Mouse (Mus musculus): ENCODE data around the gene Traf2.
A peak's percentile ranks its signal among the peaks of the same experiment; 100 is the strongest.

Gene Traf2

DNA sequence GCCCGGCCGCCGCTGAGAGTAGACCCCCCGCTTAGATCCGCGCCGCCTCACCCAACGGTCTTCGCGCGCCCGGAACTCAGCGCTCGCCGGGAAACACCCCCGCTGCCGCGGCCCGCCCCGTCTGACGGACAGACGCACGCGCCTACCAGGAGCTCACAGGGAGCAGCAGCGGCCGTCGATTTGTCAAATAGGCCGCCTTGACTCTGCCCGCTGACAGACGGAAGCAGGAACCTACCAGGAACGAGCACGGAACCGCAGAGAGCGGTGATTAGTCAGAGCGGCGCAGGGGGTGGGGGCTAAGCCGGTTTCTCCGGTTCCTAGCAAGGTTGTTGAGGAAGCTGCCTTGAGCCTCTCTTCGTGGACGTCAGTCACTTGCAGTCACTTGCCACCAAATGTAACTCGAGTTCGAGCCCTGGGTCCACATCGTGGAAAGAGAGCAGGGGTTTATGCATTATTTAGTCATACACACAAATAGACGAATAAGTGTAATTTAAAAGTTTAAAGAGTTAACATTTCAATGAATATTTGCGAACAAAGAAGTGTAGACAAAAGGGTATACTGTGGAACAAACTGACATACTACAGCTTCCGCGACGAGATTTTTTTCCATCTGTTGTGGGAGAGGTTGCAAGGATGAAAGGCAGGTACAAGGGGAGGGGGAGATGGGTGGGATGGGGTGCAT lies at the start of gene Traf2:
Gene Traf2, minus strand, starts transcription at position 130 of the 681 bp plus-strand sequence.
- DNase-seq (ENCODE audit: low spot score in 2 of 2): peak; percentile 98 to 99

DNA sequence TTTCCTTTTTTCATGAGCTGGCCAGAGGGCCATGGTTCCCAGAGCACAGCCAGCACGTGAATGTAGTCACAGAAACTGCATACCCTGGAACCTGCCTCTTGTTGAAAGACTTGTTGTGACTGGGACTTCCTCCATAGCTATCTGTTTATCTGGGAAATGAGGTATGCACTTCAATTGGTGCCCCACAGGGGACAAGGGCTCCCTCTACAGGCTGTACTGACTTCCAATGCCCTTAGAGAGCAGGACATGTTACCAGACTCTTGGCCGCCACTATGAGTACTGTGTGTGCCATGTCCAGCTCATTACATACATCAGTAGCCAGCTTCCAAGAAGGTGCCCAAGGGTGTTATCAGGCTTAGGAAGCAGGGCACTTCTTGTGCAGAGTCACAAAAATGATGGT lies 45.1 kb upstream of the Traf2 start:
- no peak for DNase-seq (ENCODE audit: low spot score in 2 of 2)

DNA sequence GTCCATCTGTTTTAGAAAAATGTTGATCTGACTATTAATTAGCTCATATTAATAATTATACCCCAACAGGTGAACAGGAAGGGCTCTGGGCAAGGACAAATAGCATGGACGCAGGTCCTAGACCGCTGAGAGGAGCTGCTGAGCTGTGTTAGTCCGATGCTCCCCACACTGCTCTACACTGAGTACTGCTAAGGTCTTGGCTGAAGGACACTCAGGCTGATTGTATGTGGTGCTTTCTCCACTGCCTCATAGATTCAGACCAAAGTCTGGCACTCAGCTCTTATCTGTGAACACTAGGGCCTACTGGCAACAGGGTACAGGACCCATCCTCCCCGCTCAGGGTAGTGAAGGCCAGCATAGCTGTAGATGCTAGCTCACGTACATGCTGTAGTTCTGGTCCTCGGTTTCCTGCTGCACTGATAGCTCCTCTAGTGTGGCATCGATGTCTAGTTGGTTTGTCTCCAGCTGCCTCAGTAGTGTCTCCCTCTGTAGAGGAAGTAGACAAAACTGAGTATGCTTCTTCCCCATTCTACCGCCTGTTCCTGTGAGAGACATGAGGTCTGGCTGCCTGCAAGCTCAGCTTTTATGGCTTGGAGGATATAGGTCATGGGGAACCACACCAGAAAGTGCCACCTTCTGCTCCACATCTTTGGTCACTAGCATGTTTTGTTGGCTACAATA lies 41.6 kb upstream of the Traf2 start:
- no peak for DNase-seq (ENCODE audit: low spot score in 2 of 2)

DNA sequence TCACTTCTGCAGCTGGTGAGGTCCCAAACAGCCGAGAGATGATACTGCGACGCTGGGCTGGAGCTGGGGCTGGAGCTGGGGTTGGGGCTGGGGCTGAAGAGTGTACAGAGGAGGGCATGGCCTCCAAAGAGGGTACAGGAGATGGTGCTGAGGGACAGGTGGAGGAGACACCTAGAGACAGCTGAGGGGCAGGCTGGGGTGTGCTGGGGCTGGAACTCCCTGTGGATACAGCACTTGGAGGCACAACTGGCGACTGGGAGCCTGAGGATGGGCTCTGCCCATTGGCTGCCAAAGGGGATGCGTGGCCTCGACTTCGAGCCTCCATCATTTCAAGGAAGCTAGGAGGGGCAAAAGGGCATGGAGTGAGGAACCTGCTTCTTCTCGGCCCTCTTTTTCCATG lies 40.5 kb upstream of the Traf2 start:
- DNase-seq (ENCODE audit: low spot score in 2 of 2): no peak

DNA sequence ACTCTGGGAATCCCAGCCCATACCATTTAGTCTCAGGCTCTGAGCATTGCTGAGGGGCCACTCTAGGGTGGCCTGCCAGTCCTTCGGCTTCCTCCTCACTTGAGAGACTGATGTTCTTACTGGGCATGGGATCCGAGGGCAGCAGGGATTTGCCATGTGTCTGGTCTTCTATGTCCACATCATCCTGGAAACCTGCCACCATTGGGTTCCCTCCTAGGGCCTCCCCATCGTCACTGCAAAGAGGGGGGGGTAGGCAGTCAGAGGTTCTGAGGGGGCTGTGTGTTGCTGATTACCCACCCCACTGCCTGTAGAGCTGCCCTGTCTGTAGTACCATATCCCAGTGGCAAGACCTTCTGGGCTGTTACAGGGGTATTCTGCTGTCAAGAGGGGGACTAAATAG lies 38.9 kb upstream of the Traf2 start:
- no peak for DNase-seq (ENCODE audit: low spot score in 2 of 2)

DNA sequence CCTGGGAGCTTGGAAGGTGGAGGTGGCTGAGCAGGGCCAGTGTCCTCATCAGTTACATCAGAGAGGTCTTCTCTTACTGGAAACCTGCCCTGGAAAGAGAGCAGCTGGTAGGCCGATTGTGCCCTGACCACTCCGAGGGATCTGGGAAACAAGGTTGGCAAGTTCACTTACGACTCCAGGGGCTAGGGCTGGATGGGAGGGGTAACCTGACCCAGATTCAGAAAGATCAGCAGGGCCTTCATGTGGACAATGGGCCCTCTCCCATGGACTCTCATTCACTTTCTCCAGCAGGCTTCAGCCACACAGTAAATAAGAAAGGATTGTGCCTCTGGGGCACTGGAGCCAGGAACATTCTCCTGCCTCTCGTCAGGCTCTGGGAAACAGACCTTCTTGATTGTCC lies 38.1 kb upstream of the Traf2 start:
- DNase-seq (ENCODE audit: low spot score in 2 of 2): no peak

DNA sequence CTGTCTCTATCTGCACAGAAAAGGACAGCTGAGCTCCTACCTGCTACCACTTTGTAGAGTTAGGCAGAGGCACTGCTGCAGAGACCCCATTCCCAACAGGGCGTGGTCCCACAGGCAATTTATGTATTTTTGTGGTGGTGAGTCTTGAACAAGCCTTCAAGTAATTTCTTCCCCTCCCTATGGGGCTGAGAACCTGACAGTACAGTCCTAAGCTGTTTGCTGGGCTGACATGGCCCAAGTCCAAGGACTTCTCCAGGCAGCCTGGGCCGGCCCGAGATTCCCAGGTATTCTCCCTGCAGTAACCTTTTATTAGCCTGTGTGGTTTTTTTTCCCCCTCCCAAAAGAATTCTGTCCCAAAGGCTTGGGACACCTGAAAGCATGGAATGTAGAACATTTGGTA lies 37.4 kb upstream of the Traf2 start:
- no peak for DNase-seq (ENCODE audit: low spot score in 2 of 2)

DNA sequence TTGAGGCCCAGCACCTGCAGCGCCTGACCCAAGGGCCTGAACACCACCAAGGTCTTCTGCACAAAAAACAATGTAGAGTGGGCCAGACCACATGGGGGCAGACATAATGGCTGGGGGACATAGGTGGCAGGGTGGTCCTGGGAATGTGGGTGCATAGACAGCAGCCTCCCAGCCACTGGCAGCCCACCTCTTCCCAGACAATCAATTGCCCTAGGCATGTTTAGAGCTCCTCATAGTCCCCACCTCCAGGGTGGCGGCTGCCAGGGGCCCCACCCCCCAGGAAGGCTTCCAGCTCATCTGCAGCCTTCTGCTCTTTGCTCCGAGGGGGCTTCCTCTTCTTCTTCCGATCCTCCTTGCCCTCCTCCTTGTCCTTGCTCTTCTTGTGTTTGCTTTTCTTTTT lies 36.8 kb upstream of the Traf2 start:
- no peak for DNase-seq (ENCODE audit: low spot score in 2 of 2)

DNA sequence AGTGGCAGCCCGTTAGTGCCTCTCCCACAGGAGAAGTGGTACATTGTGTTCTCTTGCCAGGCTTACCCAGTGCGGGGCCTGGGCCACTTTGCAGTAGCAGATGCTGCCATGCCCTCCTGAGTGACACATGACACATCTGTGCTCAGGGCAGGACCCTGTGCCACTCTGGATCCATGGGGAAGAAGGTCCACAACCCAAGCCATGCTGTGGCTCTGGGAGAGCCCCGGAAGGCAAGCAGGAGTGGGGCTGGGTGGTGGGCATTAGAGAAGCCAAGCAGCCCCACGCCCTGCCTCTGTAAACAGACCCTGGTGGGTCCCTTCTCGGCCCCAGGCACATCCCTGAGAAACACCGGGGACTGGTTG lies 36.4 kb upstream of the Traf2 start:
- DNase-seq (ENCODE audit: low spot score in 2 of 2): peak in 1 of 2 experiments; percentile 19

DNA sequence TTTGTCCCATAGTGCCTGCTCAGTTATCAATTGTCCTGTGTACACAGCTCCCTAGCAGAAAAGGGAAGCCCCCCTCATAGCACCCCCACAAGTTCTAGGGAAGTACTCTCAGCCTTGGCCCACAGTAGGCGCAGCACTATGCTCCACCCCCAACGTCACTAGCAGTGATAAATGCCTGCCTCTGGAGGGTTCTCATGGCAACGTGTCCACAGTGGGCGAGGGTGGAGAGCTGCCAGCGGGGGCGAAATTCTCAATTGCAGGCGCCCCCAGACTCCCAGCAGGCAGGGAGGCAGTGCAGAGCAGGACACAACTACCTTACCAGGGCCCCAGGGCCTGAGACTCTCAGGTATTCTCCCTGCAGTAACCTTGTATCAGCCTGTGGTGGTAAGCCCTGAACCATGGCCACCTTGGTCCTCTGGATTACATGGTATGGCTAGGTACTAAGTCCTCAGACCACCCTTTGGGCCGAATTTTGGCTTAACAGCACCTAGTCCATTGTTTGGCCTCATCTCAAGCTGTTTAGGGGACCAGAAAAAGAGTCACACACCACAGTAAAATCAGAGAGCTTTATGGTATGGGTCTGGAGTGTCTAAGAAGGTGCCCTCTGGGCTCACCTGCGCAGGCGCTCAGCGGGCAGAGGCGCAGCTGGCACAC lies 35.9 kb upstream of the Traf2 start:
- peak; percentile 71 to 84 for DNase-seq (ENCODE audit: low spot score in 2 of 2)

DNA sequence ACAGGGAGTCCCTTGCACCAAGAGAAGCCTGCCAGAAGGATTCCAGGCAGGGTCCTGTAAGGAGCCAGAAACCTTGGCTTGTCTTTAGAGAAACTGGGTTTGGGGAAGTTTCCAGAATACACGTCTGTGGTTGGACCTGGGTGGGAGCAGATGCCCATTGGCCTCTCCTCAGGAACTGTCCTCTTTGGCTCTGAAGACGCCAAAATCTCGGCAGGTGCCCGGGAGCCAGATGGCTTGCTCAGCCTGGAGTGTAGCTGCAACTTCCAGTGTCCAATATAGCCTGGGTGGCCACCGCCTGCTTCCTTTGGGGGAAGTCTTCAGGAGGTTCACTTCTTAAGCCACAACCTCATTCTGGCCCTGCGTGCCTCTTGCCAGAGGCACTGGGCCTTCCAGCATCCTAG lies 35.2 kb upstream of the Traf2 start:
- DNase-seq (ENCODE audit: low spot score in 2 of 2): no peak

DNA sequence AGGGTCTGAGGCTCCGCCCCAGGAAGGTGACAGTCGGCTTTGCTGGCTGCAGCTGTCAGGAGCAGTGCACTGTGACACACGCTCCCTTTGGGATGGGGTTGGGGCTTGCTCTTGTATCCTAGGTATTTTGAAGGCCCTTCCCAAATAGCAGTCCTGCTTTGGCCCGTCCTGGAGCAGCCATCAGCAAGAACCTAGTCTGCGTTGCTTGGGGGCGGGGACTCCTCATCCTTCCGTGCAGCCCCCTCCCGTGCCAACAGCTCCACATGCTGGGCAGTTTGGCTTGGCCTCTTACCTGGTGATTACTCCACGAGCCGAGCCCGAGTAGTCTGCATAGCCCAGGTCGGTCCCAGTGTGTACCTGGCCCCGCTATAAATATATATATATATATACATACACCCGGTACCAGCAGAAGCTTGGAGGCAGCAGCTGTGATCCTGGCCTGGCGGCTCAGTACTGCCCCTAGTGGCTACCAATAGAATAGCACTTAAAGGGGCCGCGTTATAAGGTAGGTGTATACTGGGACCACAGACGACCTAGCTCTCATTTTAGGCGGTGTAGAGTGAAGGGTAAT lies 34.6 kb upstream of the Traf2 start, which contains the start of gene Ajm1:
Gene Ajm1, minus strand, starts transcription at position 464 of the 571 bp plus-strand sequence.
- peak; percentile 62 to 68 for DNase-seq (ENCODE audit: low spot score in 2 of 2)

DNA sequence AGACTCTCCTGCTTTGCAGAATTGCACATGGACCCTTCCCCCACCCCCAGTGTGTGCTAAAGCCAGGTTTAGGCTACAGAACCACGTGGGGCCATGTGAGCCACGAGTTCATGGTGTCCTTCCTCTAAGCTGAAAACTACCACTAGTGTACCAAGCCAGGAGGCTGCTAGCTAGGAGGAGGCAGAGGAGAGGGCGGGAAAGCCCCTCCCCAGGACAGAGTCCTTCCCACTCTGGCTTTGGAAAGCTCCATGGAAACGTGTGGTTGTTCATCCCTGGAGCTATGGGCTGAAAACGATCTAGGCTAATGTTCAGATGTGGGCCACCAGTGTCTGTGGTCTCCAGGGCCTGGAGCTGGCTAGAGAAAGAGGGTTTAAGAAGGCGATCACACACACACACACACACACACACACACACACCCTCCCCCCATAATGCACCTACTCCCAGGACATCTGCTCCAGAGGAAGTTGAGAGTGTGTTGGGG lies 33.9 kb upstream of the Traf2 start:
- DNase-seq (ENCODE audit: low spot score in 2 of 2): peak in 1 of 2 experiments; percentile 27

DNA sequence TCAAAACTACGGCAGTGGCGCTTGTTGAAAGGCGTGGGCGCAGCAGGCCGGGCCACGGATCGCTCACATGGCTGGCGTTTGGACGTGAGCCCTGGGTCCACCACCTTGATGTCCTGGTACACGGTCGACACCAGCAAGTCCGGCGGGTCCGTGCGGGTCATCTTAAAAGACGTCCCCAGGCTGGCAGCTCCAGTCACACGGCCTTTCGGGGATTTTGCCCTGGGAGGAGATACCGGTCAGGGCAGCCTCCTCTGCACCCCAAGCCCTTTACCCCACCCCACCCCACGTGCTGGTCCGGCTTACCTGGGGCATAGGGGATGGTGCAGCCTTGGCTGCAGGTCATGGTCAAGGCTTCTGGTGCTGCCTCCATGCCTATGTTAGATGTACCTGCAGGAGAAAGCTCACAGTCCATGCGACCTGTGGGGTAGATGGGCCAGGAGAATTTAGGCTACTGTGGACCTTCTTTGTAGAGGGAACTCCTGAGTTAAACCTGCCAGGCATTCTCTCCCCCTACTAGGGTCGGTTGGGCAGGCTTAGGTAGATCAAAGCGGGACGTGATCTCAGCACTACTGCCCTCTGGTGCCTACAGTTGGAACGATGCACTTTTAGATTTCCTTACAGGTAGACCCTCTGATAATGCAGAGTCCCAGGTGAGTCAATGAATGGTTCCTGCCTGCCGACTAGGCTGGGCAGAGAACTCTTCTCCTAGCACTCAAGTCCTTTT lies 33.2 kb upstream of the Traf2 start:
- DNase-seq (ENCODE audit: low spot score in 2 of 2): peak in 1 of 2 experiments; percentile 26

DNA sequence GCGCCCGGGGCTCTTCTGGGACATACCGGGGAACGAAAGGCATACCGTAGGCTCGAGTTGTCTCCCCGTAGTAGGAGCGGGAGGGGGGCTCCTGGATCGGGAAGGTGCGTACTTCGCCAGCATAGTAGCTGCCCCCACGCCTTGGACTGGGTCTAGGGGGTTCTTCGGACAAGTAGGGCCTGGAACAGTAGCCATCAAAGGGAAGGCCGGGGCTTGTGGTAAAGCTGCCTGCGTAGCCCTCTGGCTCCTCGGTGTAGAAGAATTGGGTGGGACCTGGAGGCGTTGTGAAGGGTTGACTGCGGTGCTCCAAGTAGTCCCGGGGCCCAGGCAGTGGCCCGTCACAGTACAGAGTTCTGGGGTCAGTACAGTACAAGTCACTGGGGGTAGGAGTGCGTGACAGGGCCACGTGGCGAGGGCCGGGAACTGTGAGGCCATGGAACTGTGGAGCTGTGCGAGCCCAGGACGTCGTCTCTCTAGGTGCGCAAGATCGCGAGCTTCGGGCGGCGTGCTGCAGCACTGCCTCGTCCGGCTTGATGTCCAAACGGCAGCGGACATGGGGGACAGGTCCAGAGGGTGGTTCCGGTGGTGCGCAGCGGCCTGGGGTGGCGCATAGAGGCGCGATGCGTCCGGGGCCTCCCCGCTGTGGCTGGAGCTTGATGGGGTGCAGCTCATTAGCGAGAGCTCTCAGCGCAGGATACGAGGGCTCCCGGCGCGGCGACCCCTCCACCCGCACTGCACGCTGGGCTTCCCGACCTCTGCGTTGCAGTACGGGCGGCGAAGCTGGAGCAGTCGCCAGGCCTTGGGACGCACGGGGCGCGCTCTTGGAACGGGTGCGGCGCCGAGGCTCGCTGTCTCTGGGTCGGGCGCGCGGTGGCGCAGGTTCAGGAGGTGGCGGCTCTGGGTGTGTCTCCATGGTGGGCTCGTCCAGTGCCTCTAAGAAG lies 32.3 kb upstream of the Traf2 start:
- DNase-seq (ENCODE audit: low spot score in 2 of 2): no peak

DNA sequence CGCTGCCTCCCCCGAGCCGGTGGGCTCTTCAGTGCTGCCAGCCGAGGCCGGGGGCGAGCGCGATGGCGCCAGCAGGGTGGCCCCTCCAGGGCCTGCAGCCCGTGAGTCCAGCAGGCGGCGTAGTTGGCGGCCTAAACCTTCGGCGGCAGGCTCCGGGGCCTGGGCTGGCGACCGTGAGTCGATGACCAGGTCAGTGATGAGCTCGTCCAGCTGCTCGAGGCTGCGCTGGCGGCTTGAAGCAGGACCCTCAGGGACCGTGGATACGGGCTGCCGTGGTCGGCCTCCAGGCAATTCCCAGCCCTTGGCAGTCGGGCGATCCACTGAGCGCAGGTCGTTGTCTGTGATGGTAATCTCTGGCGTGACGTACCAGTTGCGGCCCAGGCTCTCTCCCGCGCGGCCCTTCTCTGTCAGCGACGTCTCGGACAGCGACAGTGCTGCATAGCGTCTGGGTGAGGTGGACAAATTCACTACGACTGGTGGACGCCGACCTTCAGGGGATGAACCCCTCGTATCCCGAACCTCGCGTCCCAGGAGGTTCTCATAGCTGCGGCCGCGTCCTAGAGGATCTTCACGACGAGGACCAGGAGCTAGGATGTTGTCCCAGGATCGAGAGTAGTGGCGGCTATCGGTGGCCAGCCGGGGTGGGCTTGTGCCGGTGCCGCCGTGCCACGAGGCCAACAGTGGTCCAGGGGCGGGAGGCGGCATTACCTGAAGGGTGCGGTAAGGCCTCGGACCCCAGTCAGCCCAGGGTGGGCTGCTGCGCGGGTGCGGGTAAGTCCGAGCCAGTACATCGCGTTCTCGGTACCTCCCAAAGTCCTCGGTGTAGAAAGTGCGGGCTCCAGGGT lies 31.4 kb upstream of the Traf2 start:
- no peak for DNase-seq (ENCODE audit: low spot score in 2 of 2)

DNA sequence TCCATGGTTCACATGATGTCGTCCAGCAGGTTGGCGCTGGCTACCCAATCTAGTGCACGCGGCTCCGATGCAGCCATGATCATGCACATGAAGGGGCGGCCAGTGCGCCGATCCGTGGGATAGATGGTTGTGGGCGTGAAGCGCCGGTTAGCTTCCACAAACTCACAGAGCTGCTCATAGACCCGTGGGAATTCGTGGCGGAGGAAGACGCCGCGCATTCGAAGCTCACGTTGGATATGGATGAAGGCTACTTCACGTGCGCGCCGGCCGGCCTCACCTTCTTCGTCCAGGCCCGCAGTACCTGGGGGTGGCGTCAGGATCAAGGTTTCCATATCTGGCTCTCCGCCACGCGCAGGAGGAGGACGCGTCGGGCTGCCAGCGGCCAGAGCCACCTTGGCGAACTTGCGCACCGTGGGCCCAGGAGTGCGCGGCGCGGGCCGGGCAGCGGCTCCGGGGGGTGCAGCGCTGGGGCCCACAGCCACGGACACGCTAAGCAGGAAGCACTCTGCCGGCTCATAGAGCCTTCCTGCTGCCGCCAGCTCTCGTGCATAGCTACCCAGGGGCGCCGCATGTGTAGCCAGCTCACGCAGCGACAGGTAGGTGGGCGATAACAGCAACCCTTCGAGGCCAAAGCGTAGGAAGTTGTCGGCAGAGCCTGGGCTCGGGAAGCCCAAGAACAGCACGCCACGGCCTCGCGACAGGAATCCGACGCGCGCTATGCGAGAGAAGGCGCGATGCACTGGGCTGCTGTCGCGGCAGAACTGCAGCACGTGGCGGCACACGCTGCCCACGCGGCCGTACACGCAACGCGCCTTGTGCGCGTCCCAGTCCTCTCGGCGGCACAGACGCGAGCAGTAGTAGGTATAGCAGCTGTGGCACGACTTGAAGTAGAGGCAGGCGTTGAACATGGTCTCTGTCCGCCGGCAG lies 30.5 kb upstream of the Traf2 start:
- DNase-seq (ENCODE audit: low spot score in 2 of 2): peak in 1 of 2 experiments; percentile 17

DNA sequence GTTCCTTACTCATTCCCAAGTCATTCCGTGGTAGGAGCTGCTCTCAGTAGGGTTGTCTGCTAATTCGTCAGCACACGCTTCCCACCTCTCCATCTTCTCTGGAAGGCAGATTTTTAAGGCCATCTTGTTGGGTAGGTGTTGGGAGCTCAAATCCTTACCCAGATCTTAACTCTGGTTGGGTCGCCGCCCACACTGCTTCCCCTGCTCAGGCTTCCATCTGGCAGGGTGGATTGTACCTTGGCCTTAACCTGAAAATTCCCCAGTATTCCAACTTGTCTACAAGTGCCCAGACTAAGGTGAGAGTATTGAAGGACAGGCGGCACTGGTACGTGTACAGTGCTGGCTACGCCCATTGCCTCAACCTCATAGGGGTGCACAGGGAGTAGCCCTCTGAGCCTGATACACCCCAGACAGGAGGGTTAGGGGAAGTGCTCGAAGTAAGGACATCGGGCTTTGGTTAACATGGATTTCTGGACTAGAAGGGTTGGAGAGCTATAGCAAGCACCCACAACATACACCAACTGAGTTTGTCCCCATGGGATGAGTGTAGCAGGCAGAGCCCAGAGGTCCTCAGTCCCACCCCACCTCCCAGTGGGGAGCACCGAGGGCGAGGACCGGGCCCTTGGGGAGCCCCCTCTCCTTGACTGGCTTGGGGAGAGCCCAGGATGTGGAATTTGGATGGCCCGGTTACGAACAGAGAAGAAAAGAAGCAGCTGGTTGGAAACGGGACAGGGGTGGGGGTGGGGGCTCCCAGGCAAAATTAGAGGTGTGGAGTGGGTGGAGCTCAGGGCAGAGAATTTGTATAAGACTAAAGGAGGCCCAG lies 29.5 kb upstream of the Traf2 start:
- DNase-seq (ENCODE audit: low spot score in 2 of 2): peak in 1 of 2 experiments; percentile 22
